Mouse (Mus musculus) lung, adult 2 months (tissue): ENCODE data around the gene Ablim2.

Source experiments
- CTCF ChIP-seq: fragments of 200-500 bp; IDR thresholded peaks from 2 replicates; pipeline ENCODE4 v1.5.1; 2011; ENCODE audit warnings: mild to moderate bottlenecking, low read length, control low read depth; ENCODE audit not compliant: insufficient read depth
- POLR2A ChIP-seq: fragments of 200-500 bp; IDR thresholded peaks from 2 replicates; pipeline ENCODE4 v1.6.1; 2011; ENCODE audit warnings: low read depth, mild to moderate bottlenecking, control low read depth, low read length, borderline replicate concordance; ENCODE audit errors: extremely low read depth

DNA sequence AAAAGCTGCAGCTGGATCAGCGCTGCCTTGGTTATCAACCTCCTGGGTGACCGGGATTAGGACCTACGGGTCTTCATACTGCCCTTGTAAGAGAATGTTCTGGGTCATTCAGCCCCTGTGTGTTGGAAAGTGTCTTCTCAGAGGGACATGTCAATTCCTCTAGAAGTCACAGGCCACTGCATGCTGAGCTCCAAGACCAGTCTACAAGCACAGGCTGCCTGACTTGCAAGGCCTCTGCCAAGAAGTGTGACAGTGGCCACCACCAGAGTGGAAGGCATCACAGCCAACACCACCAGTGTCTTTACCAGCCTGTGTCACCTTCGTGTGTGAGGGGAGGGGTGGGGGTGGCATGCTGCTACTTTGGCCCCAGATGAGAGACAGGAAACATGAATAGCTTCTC is 1.7 kb upstream of the Ablim2 start:
- no peak for TF ChIP-seq CTCF
- no peak for TF ChIP-seq POLR2A
